Mouse (Mus musculus) midbrain, embryonic 15.5 days (tissue): Measurements from ENCODE around the gene Acot4. TPM values are rescaled to one million over a fixed set of nuclear protein-coding genes. Genes with fewer than 3 reads are reported as not detected.

Source experiments
- polyA plus RNA-seq: library from polyadenylated mRNA; unstranded; fragments of >200 nt; fragmentation: Nextera tagmentation; extraction: Ambion mirVana; gene quantifications from 2 replicates; pipeline ENCODE4 v1.2.1, GENCODE M21; 2015

Gene Acot4
- polyA plus RNA-seq, 1 experiment from 2014 or later = 0.71 TPM

Other genes starting within 250 kb of the Acot4 start
- gene Numb, start 116.4 kb upstream of the Acot4 start, polyA plus RNA-seq = 16.0 and 17.5 TPM in 2 replicates
- gene Riox1, start 87.8 kb upstream of the Acot4 start, polyA plus RNA-seq = 10.6 and 12.7 TPM in 2 replicates
- gene Heatr4, start 53.5 kb upstream of the Acot4 start, polyA plus RNA-seq = 0.09 TPM in 1 of 2 replicates, not detected in the other
- 11.8 and 13.4 TPM in 2 replicates for gene Acot2, start 50.5 kb upstream of the Acot4 start, polyA plus RNA-seq
- 69.7 and 83.0 TPM in 2 replicates for gene Acot1, start 28.9 kb upstream of the Acot4 start, polyA plus RNA-seq
- not detected in 2 replicates for gene Gm49366, start 556 bp downstream of the Acot4 start, polyA plus RNA-seq
- 0.96 and 2.4 TPM in 2 replicates for gene Acot3, start 13.8 kb downstream of the Acot4 start, polyA plus RNA-seq
- gene Acot5, start 30.9 kb downstream of the Acot4 start, polyA plus RNA-seq = 0.13 and 0.15 TPM in 2 replicates
- gene Acot6, start 62.3 kb downstream of the Acot4 start, polyA plus RNA-seq = 1.1 and 1.3 TPM in 2 replicates
- 8.2 and 10.8 TPM in 2 replicates for gene Dnal1, start 76.0 kb downstream of the Acot4 start, polyA plus RNA-seq
- 6.5 and 7.7 TPM in 2 replicates for gene Pnma1, start 110.1 kb downstream of the Acot4 start, polyA plus RNA-seq
- 4.3 and 4.4 TPM in 2 replicates for gene Elmsan1, start 180.5 kb downstream of the Acot4 start, polyA plus RNA-seq
- gene Ptgr2, start 246.9 kb downstream of the Acot4 start, polyA plus RNA-seq = 15.8 and 16.6 TPM in 2 replicates